Mouse (Mus musculus): ENCODE measurements around the gene Tbce. TPM values are rescaled to one million over a fixed set of nuclear protein-coding genes. Genes with fewer than 3 reads are reported as not detected.
"Not testable (repeated sequence)": the region's sequence is repeated elsewhere in the genome, so short reads cannot be mapped to it uniquely, and the experiment has no call there.

Gene Tbce
- total and polyA plus RNA-seq, 2 experiments: 11.9 to 36.2 TPM

GRCm38 (mm10) chr13:14026154-14026820 is 13.2 kb downstream of the Tbce start:
- 76% methylated on average over 6 of the region's 6 CpGs for WGBS
- H3K27ac ChIP-seq (replicated peaks; ENCODE audit: insufficient read depth, low read depth, low read length): no peak overlapping the region
- no peak for TF ChIP-seq POLR2A (IDR thresholded peaks at IDR 0.05; ENCODE audit: extremely low read depth, insufficient read depth, low read length)
- no peak for TF ChIP-seq CTCF (IDR thresholded peaks at IDR 0.05; ENCODE audit: low read depth, low read length)

GRCm38 (mm10) chr13:14025554-14025953 is 13.9 kb downstream of the Tbce start:
- peaks cover 4% of the 10 kb centered on the region; the same call in 1 of the 2 replicates for H3K79me2 ChIP-seq (ENCODE audit: control insufficient read depth, insufficient read depth, low read length)
- no peak overlapping the region for H3K27ac ChIP-seq (replicated peaks; ENCODE audit: insufficient read depth, low read depth, low read length)
- 94% methylated on average over 6 of the region's 6 CpGs for WGBS
- no peaks in the 10 kb centered on the region for H3K27me3 ChIP-seq (ENCODE audit: control insufficient read depth, insufficient read depth, low read length)
- no peak overlapping the region for H3K9ac ChIP-seq (ENCODE audit: low read depth, low read length)
- H3K4me3 ChIP-seq (ENCODE audit: insufficient read depth, low read depth, low read length): no peak overlapping the region
- TF ChIP-seq POLR2A (IDR thresholded peaks at IDR 0.05; ENCODE audit: extremely low read depth, insufficient read depth, low read length) (no peak), CTCF (IDR thresholded peaks at IDR 0.05; ENCODE audit: low read depth, low read length) (no peak)
- H3K4me1 ChIP-seq (ENCODE audit: control insufficient read depth, insufficient read depth, low read length): peaks cover 11% of the 10 kb centered on the region
- peaks cover 12% of the 10 kb centered on the region; the same call in 1 of the 2 replicates for H3K36me3 ChIP-seq (ENCODE audit: control insufficient read depth, insufficient read depth, low read length)
- no peak for DNase-seq (ENCODE audit: extremely low read depth, low read depth, low spot score)

More at GRCm38 (mm10) chr13:14026154-14026820, 13.2 kb downstream of the Tbce start:
- DNase-seq (ENCODE audit: extremely low read depth, low read depth, low spot score): peak; percentile 49
- Histone ChIP-seq H3K27me3 (ENCODE audit: control insufficient read depth, insufficient read depth, low read length) (no peaks in the 10 kb centered on the region), H3K9ac (ENCODE audit: low read depth, low read length) (no peak overlapping the region), H3K79me2 (ENCODE audit: control insufficient read depth, insufficient read depth, low read length) (peaks cover 4% of the 10 kb centered on the region; the same call in 1 of the 2 replicates), H3K4me1 (ENCODE audit: control insufficient read depth, insufficient read depth, low read length) (peaks cover 16% of the 10 kb centered on the region), H3K36me3 (ENCODE audit: control insufficient read depth, insufficient read depth, low read length) (peaks cover 12% of the 10 kb centered on the region; the same call in 1 of the 2 replicates), H3K4me3 (ENCODE audit: insufficient read depth, low read depth, low read length) (no peak overlapping the region)

- not testable (repeated sequence) for H3K4me1 ChIP-seq (ENCODE audit: control insufficient read depth, insufficient read depth, low read length); H3K27me3 ChIP-seq (ENCODE audit: control insufficient read depth, insufficient read depth, low read length); H3K27ac ChIP-seq (replicated peaks; ENCODE audit: insufficient read depth, low read depth, low read length); H3K79me2 ChIP-seq (ENCODE audit: control insufficient read depth, insufficient read depth, low read length); DNase-seq (ENCODE audit: extremely low read depth, low read depth, low spot score); H3K9ac ChIP-seq (ENCODE audit: low read depth, low read length); H3K4me3 ChIP-seq (ENCODE audit: insufficient read depth, low read depth, low read length)
- H3K36me3 ChIP-seq (ENCODE audit: control insufficient read depth, insufficient read depth, low read length): peaks cover 13% of the 10 kb centered on the region
- 77% methylated on average over 12 of the region's 12 CpGs for WGBS
Observed at GRCm38 (mm10) chr13:14021417-14021816, 18.0 kb downstream of the Tbce start.

- Histone ChIP-seq H3K79me2 (ENCODE audit: control insufficient read depth, insufficient read depth, low read length) (no peaks in the 10 kb centered on the region; the same call in 1 of the 2 replicates), H3K36me3 (ENCODE audit: control insufficient read depth, insufficient read depth, low read length) (peaks cover 13% of the 10 kb centered on the region), H3K27me3 (ENCODE audit: control insufficient read depth, insufficient read depth, low read length) (no peaks in the 10 kb centered on the region), H3K4me3 (ENCODE audit: insufficient read depth, low read depth, low read length) (no peak overlapping the region), H3K9ac (ENCODE audit: low read depth, low read length) (no peak overlapping the region), H3K27ac (replicated peaks; ENCODE audit: insufficient read depth, low read depth, low read length) (no peak overlapping the region), H3K4me1 (ENCODE audit: control insufficient read depth, insufficient read depth, low read length) (no peaks in the 10 kb centered on the region)
- 78% methylated on average over 3 of the region's 3 CpGs for WGBS
- DNase-seq (ENCODE audit: extremely low read depth, low read depth, low spot score): no peak
- TF ChIP-seq CTCF (IDR thresholded peaks at IDR 0.05; ENCODE audit: low read depth, low read length) (no peak), POLR2A (IDR thresholded peaks at IDR 0.05; ENCODE audit: extremely low read depth, insufficient read depth, low read length) (no peak)
Observed at GRCm38 (mm10) chr13:14018852-14019251, 20.6 kb downstream of the Tbce start.

GRCm38 (mm10) chr13:14018283-14018682 is 21.2 kb downstream of the Tbce start:
- DNase-seq (ENCODE audit: extremely low read depth, low read depth, low spot score): no peak
- Histone ChIP-seq H3K27ac (replicated peaks; ENCODE audit: insufficient read depth, low read depth, low read length) (no peak overlapping the region), H3K4me1 (ENCODE audit: control insufficient read depth, insufficient read depth, low read length) (no peaks in the 10 kb centered on the region), H3K27me3 (ENCODE audit: control insufficient read depth, insufficient read depth, low read length) (no peaks in the 10 kb centered on the region), H3K9ac (ENCODE audit: low read depth, low read length) (no peak overlapping the region), H3K4me3 (ENCODE audit: insufficient read depth, low read depth, low read length) (no peak overlapping the region), H3K36me3 (ENCODE audit: control insufficient read depth, insufficient read depth, low read length) (peaks cover 16% of the 10 kb centered on the region), H3K79me2 (ENCODE audit: control insufficient read depth, insufficient read depth, low read length) (no peaks in the 10 kb centered on the region; the same call in 1 of the 2 replicates)
- TF ChIP-seq POLR2A (IDR thresholded peaks at IDR 0.05; ENCODE audit: extremely low read depth, insufficient read depth, low read length) (no peak), CTCF (IDR thresholded peaks at IDR 0.05; ENCODE audit: low read depth, low read length) (no peak)

- Histone ChIP-seq H3K27ac (replicated peaks; ENCODE audit: insufficient read depth, low read depth, low read length) (no peak overlapping the region), H3K79me2 (ENCODE audit: control insufficient read depth, insufficient read depth, low read length) (no peaks in the 10 kb centered on the region; the same call in 1 of the 2 replicates), H3K36me3 (ENCODE audit: control insufficient read depth, insufficient read depth, low read length) (peaks cover 22% of the 10 kb centered on the region), H3K4me3 (ENCODE audit: insufficient read depth, low read depth, low read length) (no peak overlapping the region), H3K4me1 (ENCODE audit: control insufficient read depth, insufficient read depth, low read length) (no peaks in the 10 kb centered on the region), H3K27me3 (ENCODE audit: control insufficient read depth, insufficient read depth, low read length) (no peaks in the 10 kb centered on the region), H3K9ac (ENCODE audit: low read depth, low read length) (no peak overlapping the region)
- TF ChIP-seq CTCF (IDR thresholded peaks at IDR 0.05; ENCODE audit: low read depth, low read length) (no peak), POLR2A (IDR thresholded peaks at IDR 0.05; ENCODE audit: extremely low read depth, insufficient read depth, low read length) (no peak)
- DNase-seq (ENCODE audit: extremely low read depth, low read depth, low spot score): no peak
- WGBS: 81% methylated on average over 6 of the region's 6 CpGs
Observed at GRCm38 (mm10) chr13:14015609-14016008, 23.8 kb downstream of the Tbce start.
